Mouse (Mus musculus): ENCODE results near the gene Aebp1.

The Aebp1 gene

DNA sequence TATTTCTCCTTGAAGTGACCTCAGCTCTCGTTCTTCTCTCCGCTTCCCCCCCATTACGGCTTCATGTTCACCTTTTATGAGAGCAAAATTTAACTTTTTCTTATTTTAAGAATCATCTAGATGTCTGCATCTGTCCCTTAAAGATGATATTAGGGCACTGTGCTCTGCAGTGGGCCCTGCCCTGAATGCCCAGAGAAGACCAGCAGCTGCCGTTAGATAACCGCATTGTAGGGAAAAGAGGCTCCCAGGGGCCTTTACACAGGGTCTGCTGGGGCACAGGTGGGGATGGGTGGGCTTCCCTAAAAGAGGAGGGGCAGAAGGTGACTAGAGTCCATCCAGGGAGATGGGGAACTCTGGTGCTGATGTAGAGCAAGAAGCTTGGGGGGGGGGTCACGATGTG, 32.1 kb downstream of the Aebp1 start:
- no peak for DNase-seq (ENCODE audit: low spot score in 2 of 2)

DNA sequence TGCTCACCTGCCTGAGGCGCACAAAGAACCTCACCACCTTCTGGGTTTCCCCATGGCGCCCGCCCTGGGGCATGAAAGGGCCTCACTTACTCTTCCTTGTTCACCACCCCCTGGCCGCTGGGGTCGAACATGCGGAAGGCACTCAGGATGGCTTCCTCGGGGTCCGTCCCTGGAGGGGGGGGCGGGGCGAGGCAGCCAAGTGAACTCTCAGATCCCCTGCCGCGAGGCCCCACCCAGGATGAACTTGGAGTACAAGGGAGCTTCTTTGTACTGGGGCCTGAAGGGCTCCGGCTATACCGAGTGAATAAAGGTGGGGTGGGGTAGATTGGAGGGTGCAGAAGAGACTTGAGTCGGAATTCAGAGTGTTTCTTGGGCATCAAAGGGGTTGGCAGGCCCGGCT, 35.5 kb downstream of the Aebp1 start:
- DNase-seq (ENCODE audit: low spot score in 2 of 2), result no peak

GRCm38 (mm10) chr11:5897839-5898238, 36.1 kb downstream of the Aebp1 start:
- no peak for DNase-seq (ENCODE audit: low spot score in 2 of 2)

DNA sequence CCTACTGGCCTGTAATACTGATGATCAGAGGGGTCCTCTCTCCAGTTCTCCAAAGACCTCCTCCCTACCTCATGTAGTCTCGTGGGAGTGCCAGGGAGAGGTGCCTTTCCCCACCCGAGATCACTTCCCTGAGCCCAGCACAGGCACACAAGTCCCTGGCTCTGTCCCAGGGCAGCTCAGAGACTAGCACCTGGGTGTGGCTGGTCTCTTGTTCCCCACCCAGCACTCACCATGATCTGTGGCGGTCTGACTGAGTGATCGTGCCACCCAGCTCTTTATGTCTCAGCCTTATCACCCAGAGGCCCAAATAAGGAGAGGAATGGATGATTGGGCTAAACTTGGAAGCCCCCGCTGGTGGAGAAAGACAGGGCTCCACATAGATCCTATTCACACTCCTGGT, 36.8 kb downstream of the Aebp1 start, which contains the start of gene Myl7:
TSS of gene Myl7 (minus strand) at position 252 of the 400 bp plus-strand sequence.
- DNase-seq (ENCODE audit: low spot score in 2 of 2), result no peak

GRCm38 (mm10) chr11:5899286-5899685, 37.5 kb downstream of the Aebp1 start:
- no peak for DNase-seq (ENCODE audit: low spot score in 2 of 2)

DNA sequence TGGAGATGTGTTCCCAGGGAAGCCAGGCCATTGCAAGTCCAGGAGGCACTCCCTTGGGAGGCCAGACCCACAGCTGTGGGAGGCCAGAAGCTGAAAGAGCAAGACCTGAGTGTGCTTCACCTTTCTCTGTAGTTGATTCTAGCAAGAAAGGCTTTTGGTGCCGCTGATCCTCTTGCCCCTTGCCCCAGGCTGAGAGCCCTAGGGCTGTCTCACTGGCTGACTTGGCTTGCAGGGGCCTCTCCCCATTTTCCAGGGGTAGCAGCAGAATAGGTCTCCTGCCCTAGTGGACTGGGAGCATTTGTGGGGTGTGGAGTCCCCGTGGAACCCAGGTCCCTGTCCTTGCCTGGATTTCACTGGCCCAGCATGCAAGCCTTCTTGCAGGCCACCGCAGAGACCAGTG, 39.6 kb downstream of the Aebp1 start:
- no peak for DNase-seq (ENCODE audit: low spot score in 2 of 2)

DNA sequence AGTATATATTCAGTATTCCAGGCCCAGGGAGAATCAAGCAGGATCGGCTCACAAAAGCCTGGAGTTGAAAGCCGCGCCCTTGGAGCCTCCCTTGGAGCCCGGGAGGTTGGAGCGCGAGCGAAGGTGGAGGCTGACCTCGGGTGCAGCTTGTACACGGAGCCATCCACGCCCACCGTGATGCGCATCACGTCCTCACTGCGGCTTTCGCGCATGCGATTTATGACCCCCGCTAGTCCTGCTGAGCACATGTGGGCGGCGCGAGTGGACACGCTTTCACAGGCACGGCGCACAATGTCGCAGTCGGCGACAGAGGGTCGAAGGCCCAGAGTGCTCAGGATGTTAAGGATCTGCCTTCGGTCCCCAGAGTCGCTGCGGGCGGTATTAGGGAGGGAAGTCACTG, 40.2 kb downstream of the Aebp1 start:
- DNase-seq (ENCODE audit: low spot score in 2 of 2), result peak; percentile 38 to 70

DNA sequence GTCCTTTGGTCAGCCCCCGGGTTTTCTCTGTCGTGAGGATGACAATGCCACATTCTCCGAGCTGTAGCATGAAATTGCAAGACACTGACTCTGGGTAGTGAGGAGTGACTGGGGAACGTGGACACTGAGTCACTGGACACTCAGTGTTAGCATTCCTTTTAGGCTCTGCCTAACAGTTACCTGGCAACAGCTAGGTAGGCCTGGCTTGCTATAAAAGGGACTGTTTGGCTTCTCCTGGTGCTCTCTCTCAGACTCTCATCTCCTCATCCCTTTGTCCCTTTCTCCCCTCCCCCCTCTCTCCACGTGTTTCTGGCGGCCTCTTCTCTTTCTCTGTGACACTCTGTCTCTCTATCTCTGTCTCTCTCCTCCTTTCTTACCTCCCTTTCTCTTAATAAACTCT, 40.6 kb downstream of the Aebp1 start:
- DNase-seq (ENCODE audit: low spot score in 2 of 2), result no peak

- no peak for DNase-seq (ENCODE audit: low spot score in 2 of 2)
These were observed 42.1 kb downstream of the Aebp1 start for GRCm38 (mm10) chr11:5903844-5904243.

- DNase-seq (ENCODE audit: low spot score in 2 of 2), result no peak
These were observed 42.6 kb downstream of the Aebp1 start for GRCm38 (mm10) chr11:5904357-5904756.

GRCm38 (mm10) chr11:5904871-5905270, 43.1 kb downstream of the Aebp1 start:
- DNase-seq (ENCODE audit: low spot score in 2 of 2), result no peak

- DNase-seq (ENCODE audit: low spot score in 2 of 2), result no peak
These were observed 44.2 kb downstream of the Aebp1 start for GRCm38 (mm10) chr11:5905778-5906518.

- no peak for DNase-seq (ENCODE audit: low spot score in 2 of 2)
These were observed 45.3 kb downstream of the Aebp1 start for GRCm38 (mm10) chr11:5907096-5907495.

- DNase-seq (ENCODE audit: low spot score in 2 of 2), result no peak
These were observed 46.9 kb downstream of the Aebp1 start for GRCm38 (mm10) chr11:5908642-5909041.

DNA sequence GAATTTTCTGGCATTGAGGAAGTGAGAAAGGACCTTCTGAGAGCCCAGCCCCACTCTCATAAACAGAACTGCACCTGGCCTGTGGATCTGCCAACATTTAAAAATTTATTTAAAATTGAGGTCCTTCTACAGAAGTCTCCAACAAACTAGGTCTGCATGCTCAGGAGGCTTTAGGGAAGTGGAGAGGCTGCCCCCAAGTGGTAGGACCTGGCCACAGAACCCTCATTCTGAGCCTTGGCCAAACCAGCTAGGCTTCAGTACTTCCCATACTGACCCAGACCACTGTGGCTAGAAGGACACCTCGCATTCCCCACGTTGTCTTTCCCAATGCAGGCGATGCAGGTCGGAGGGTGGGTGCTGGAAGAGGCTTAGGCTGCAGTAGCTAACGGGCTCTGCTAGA, 50.9 kb downstream of the Aebp1 start:
- DNase-seq (ENCODE audit: low spot score in 2 of 2), result no peak

DNA sequence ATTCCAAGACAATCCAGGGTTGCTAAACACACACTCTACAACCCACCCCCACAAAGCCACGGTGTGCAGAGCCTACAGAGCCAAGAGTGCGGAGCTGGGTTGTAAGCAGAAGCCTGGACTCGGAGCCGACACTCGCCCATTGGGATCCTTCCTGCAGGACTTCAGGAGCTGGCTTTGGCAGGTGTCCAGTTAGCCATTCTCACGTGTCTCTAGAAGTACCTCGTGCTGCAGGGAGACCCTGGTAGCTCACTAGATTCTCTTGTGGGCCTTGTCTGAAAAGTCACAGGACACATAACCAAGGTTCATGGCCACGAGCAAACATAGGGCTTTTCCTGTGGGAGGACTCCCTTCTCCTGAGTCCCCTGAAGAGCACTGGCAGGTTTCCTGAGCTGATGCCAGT, 51.5 kb downstream of the Aebp1 start:
- DNase-seq (ENCODE audit: low spot score in 2 of 2), result no peak

- DNase-seq (ENCODE audit: low spot score in 2 of 2), result no peak
These were observed 52.2 kb downstream of the Aebp1 start for GRCm38 (mm10) chr11:5913936-5914335.

- no peak for DNase-seq (ENCODE audit: low spot score in 2 of 2)
These were observed 53.2 kb downstream of the Aebp1 start for GRCm38 (mm10) chr11:5914940-5915339.

DNA sequence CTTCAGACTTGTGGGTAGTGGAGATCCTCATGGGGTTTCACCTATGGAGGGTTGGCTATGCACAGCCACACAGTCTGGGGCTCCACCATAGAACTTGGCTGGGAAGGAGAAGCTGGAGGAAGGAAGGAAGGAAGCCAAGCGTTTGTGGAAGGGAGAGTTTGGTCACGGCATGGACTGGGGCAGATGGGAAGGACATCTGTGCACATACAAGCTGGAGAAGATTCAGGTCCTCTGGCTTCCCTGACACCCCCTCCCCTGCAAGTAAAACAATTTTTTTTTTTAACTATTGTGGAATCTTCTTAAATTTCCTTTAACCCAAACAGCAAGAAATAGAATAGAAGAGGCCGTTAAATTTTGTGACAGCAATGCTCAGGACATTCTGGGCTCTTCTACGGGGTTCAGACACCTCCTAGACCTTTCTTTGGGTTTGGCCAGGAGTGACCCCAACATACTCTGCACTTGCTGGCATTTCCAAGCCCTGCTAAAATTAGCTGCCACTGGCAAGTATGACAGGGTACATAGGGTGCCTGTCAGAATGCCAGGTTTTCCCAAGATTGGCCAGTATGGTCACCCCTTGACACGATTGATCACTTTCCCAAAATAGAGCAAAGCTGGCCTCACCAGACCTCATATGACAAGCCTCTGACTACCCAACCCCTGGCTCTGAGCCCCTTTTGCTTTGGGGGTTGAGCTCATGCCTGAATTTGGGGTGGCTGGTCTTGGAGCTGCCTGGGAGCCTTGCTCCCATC, 53.9 kb downstream of the Aebp1 start:
- DNase-seq (ENCODE audit: low spot score in 2 of 2), result no peak

DNA sequence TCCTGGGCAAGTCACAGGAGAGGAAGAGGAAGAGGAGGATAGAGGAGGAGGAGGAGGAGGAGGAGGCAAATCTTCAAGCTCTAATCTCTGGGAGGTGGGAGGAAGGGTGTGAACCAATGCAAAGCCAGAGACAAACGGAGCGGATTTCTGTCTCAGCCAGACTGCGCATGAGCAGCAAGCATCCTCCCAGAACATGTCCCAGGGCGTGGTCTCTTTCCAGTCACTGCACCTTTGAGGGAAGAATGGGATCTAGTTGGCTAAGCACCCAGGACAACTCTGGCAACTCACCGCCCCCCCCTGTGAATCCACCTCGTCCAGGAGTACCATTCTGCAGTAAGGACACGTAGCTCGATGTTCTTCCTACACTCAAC, 54.4 kb downstream of the Aebp1 start:
- DNase-seq (ENCODE audit: low spot score in 2 of 2), result no peak

GRCm38 (mm10) chr11:5918111-5918510, 56.4 kb downstream of the Aebp1 start:
- DNase-seq (ENCODE audit: low spot score in 2 of 2), result no peak

DNA sequence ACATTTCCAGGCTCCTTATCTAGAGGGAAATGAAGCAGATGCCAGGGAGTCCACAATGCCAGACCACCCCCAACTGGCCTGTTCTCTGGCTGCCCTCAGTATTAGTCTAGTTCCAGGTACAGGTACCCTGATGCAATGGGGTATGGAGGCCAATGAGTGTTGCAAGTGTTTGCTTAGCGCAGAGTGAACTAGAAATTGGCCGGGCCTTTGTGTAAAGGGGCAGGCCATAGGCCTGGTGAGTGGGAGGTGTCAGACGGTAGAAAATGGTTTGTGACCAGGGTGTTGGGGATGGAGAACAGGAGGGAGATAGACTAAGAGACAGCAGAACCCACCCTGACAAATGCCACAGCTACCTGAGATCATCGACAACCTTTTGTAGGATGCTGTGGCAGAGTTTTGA, 57.9 kb downstream of the Aebp1 start:
- no peak for DNase-seq (ENCODE audit: low spot score in 2 of 2)

DNA sequence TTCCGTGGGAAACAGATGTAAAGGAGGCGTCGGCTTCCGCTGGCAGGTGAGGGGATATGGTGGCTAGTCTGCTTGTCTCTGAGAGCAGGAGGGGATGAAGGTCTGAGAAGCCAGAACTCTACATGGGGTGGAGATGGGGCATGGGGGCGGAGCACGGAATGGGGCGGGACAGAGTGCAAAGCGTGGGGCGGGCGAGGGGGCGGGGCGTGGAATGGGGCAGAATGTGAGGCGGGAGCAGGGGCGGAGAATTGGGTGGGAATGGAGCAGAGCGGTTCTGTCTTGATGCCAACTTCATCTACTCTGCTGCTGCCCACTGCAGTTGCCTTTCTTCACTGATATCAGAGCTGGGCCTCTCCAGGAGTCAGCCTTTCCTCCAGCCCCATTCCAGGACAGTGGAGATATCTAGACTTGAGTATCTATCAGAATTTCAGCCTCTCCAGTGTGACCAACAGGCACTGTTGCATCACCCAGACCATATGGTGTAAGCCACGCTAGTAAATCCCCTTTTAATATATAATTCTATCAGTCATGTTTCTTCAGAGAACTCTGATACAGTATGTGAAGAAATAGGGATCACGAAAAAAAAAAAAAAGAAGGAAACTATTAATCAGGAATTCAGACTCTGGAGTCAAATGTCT, 58.7 kb downstream of the Aebp1 start:
- DNase-seq (ENCODE audit: low spot score in 2 of 2), result no peak

Measured in urinary bladder, postnatal 4 days (tissue).